Mouse (Mus musculus): ENCODE data around the gene Tns4. TPM values are rescaled to one million over a fixed set of nuclear protein-coding genes. Genes with fewer than 3 reads are reported as not detected.

Gene Tns4
- polyA plus RNA-seq, 3 experiments from 2014 or later, result 0.30 to 0.58 (median 0.51) TPM

Other genes starting within 250 kb of the Tns4 start
- 10 to 100 TPM; 10.4 to 15.1 (median 14.2) TPM for gene Wipf2, start 225.7 kb downstream of the Tns4 start, polyA plus RNA-seq (2017; shearing (Covaris generic))
- 10 to 100 TPM in 1 of 3 experiments, 1 to 10 TPM in 2; 5.1 to 40.6 (median 5.2) TPM for gene Cdc6, start 181.5 kb downstream of the Tns4 start, polyA plus RNA-seq (2017; shearing (Covaris generic))
- gene Rara, start 161.5 kb downstream of the Tns4 start, polyA plus RNA-seq (2017; shearing (Covaris generic)), result 1 to 10 TPM; 7.4 to 8.1 (median 7.6) TPM
- not detected for gene Gjd3, start 106.3 kb downstream of the Tns4 start, polyA plus RNA-seq (2017; shearing (Covaris generic))
- 100 to 1,000 TPM in 1 of 3 experiments, 10 to 100 TPM in 2; 34.9 to 332 (median 36.3) TPM for gene Top2a, start 65.1 kb downstream of the Tns4 start, polyA plus RNA-seq (2017; shearing (Covaris generic))
- gene Igfbp4, start 48.1 kb downstream of the Tns4 start, polyA plus RNA-seq (2017; shearing (Covaris generic)), result 10 to 100 TPM in 2 of 3 experiments, under 1 TPM in 1; 0.09 to 20.6 (median 14.8) TPM
- 100 to 1,000 TPM in 2 of 3 experiments, 10 to 100 TPM in 1; 16.6 to 295 (median 286) TPM for gene Ccr7, start 65.8 kb upstream of the Tns4 start, polyA plus RNA-seq (2017; shearing (Covaris generic))
- 100 to 1,000 TPM; 127 to 184 (median 159) TPM for gene Smarce1, start 141.7 kb upstream of the Tns4 start, polyA plus RNA-seq (2017; shearing (Covaris generic))
- 1 to 10 TPM; 2.1 to 2.7 (median 2.1) TPM for gene Krt222, start 154.8 kb upstream of the Tns4 start, polyA plus RNA-seq (2017; shearing (Covaris generic))
- gene Krt24, start 196.0 kb upstream of the Tns4 start, polyA plus RNA-seq (2017; shearing (Covaris generic)), result not detected
- not detected for gene Krt25, start 233.6 kb upstream of the Tns4 start, polyA plus RNA-seq (2017; shearing (Covaris generic))
- not detected for gene Krt26, start 248.7 kb upstream of the Tns4 start, polyA plus RNA-seq (2017; shearing (Covaris generic))

Measured in inflammation-experienced regulatory T-cells, adult 6 months (primary cell).